Mouse (Mus musculus) heart, embryonic 13.5 days (tissue): ENCODE results near the gene Prph. TPM values are rescaled to one million over a fixed set of nuclear protein-coding genes. Genes with fewer than 3 reads are reported as not detected.

Experiments used
- ATAC-seq: fragments of 200-750 bp; cut with Nextera tagmentation; 2 replicates; pipeline ENCODE4 v1.8.0; 2017; ENCODE audit warnings: moderate TSS enrichment; ENCODE audit not compliant: insufficient number of reproducible peaks, low FRiP score, low TSS enrichment; ENCODE audit errors: extremely low read depth
- H3K27ac ChIP-seq: fragments of 300-500 bp; sonication (generic); replicated peaks from 2 replicates; pipeline ENCODE4 v1.5.1; 2015; ENCODE audit warnings: moderate library complexity, mild to moderate bottlenecking, inconsistent platforms
- H3K27me3 ChIP-seq: fragments of 300-500 bp; sonication (generic); replicated peaks from 2 replicates; pipeline ENCODE4 v1.6.1; 2015; ENCODE audit warnings: mild to moderate bottlenecking, inconsistent platforms
- H3K36me3 ChIP-seq: fragments of 300-500 bp; sonication (generic); 2 replicates; pipeline ENCODE4 v1.6.1; 2015; ENCODE audit warnings: mild to moderate bottlenecking, inconsistent platforms
- H3K4me1 ChIP-seq: fragments of 300-500 bp; sonication (generic); 2 replicates; pipeline ENCODE4 v1.6.1; 2015; ENCODE audit warnings: inconsistent platforms
- H3K4me2 ChIP-seq: fragments of 300-500 bp; sonication (generic); 2 replicates; pipeline ENCODE4 v1.6.1; 2015; ENCODE audit warnings: inconsistent platforms, mild to moderate bottlenecking, moderate library complexity
- H3K4me3 ChIP-seq: fragments of 300-500 bp; sonication (generic); 2 replicates; pipeline ENCODE4 v1.5.1; 2015; ENCODE audit warnings: moderate library complexity, mild to moderate bottlenecking, inconsistent platforms
- H3K9ac ChIP-seq: fragments of 300-500 bp; sonication (generic); 2 replicates; pipeline ENCODE4 v1.6.1; 2015; ENCODE audit warnings: inconsistent platforms, mild to moderate bottlenecking, moderate library complexity
- H3K9me3 ChIP-seq: fragments of 300-500 bp; sonication (generic); 2 replicates; pipeline ENCODE4 v1.6.1; 2016; ENCODE audit warnings: inconsistent platforms
- WGBS: fragments of 180-500 bp; shearing (Covaris S2); methylation state at CpG from one replicate; pipeline ENCODE4 v1.1.7; 2015; ENCODE audit warnings: mixed read lengths; 5-methylcytosine and 5-hydroxymethylcytosine counted together
- polyA plus RNA-seq: library from polyadenylated mRNA; unstranded; fragments of >200 nt; fragmentation: Nextera tagmentation; extraction: Ambion mirVana; gene quantifications from 2 replicates; pipeline ENCODE4 v1.2.1, GENCODE M21; 2015

Gene Prph
- polyA plus RNA-seq, 1 experiment from 2014 or later = 1.7 TPM

DNA sequence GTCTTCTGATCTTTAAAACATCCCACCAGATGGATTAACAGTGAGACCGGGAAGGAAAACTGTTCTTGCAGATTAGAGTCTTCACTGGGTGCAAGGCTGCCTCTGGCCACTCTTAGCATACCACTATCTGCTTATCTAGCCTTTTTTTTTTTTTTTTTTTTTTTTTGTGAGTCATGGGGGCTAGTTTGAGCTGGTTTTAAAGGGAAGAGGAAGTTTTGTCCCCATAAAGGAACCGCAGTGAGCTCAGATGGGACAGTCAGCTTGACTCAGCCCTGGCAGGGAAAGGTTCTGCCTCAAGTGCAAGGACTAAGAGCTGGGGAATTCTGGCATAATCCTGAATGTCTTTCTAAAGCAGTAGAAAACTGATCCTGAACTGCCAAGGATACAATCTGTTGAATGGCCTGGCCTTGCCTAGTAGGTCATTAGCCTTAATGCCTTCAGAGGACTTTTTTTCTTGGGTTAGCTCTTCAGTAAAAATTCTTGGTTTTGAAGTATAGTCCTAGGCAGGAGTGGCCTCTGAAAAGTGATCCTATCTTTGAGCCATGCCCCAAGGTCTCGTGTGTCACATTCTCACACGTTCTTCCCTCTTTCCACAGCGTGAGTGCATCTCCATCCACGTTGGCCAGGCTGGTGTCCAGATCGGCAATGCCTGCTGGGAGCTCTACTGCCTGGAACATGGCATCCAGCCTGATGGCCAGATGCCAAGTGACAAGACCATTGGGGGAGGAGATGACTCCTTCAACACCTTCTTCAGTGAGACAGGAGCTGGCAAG lies 21.3 kb upstream of the Prph start:
- H3K27me3 ChIP-seq = no peaks in the 10 kb centered on the region
- WGBS = 57% methylated on average over 7 of the region's 7 CpGs
- H3K4me3 ChIP-seq = peak overlapping the region; percentile 70
- H3K27ac ChIP-seq = peak overlapping the region; percentile 25
- H3K36me3 ChIP-seq = peaks cover 36% of the 10 kb centered on the region
- H3K9me3 ChIP-seq = no peaks in the 10 kb centered on the region
- H3K9ac ChIP-seq = peak overlapping the region; percentile 73; the same call in 1 of the 2 replicates
- H3K4me2 ChIP-seq = peak overlapping the region; percentile 79
- ATAC-seq = no peak
- H3K4me1 ChIP-seq = peaks cover 56% of the 10 kb centered on the region

DNA sequence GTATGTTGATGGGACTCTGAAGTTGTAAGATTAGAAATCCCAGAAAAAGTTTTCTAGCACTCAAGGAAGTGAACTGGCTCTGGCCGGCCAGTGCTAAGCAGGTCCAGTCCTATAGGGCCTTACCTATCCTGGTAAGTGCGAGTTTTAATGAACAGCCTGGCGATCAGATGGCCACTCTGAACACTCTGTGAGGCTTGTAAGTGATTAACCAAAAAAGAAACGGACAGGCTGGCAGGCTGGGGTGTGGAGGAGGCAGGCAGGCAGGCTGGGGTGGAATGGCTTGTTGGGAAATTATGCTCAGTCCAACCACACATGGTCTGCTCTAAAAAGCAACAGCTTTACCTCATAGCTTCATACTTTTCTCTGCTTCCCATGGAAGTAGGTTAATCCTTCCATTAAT lies 19.5 kb upstream of the Prph start:
- Histone ChIP-seq H3K27me3 (0 out of 2 replicates have a peak, but pooled peaks cover 4% of the 10 kb centered on the region), H3K4me3 (no peak overlapping the region), H3K36me3 (peaks cover 41% of the 10 kb centered on the region), H3K4me2 (no peak overlapping the region), H3K9me3 (no peaks in the 10 kb centered on the region), H3K4me1 (peaks cover 51% of the 10 kb centered on the region), H3K27ac (no peak overlapping the region), H3K9ac (no peak overlapping the region)
- no peak for ATAC-seq
- WGBS = 77% methylated on average over 4 of the region's 4 CpGs

DNA sequence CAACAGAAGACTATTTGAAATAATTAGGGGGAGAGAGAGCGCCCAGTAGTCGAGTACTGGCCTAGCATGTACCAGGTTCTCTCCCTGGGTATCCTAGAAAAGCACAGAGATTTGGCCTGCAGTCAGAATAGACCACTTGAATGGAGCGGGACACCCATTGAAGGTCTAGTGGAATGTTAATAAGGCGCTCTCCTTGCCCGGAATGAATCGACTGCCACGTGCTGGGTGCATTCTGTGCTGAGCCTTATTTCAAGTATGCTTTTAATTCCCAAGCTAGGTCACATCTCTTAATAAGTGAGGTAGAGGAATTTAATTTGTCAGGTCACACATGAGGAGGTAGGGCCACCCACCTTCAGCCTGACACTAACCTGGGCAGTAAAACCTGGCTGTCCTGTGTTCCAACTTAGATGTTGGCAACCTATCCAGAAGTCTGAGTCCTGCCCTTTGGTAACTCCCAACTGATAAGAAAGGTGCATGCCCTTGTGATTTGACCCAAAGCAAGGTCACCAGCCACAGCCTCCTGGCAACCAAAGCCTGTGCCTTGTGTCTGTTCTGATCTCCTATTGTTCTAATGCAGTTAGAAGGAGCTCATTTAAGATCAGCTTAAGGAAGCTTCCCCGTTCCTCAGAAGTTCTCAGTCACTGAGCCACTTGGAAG lies 18.6 kb upstream of the Prph start:
- peaks cover 51% of the 10 kb centered on the region for H3K4me1 ChIP-seq
- no peak overlapping the region for H3K4me3 ChIP-seq
- no peaks in the 10 kb centered on the region for H3K9me3 ChIP-seq
- peaks cover 41% of the 10 kb centered on the region for H3K36me3 ChIP-seq
- H3K4me2 ChIP-seq = no peak overlapping the region
- 0 out of 2 replicates have a peak, but pooled peaks cover 4% of the 10 kb centered on the region for H3K27me3 ChIP-seq
- ATAC-seq = no peak
- peak overlapping the region; percentile 24; the same call in 1 of the 2 replicates for H3K27ac ChIP-seq
- H3K9ac ChIP-seq = no peak overlapping the region
- 55% methylated on average over 8 of the region's 8 CpGs for WGBS

GRCm38 (mm10) chr15:99038025-99038424 lies 16.9 kb upstream of the Prph start:
- Histone ChIP-seq H3K9ac (no peak overlapping the region), H3K4me2 (no peak overlapping the region), H3K9me3 (no peaks in the 10 kb centered on the region), H3K27ac (no peak overlapping the region), H3K36me3 (peaks cover 41% of the 10 kb centered on the region), H3K27me3 (0 out of 2 replicates have a peak, but pooled peaks cover 4% of the 10 kb centered on the region), H3K4me1 (peaks cover 38% of the 10 kb centered on the region), H3K4me3 (no peak overlapping the region)
- ATAC-seq = no peak
- WGBS = 88% methylated on average over 1 of the region's 1 CpGs

- ATAC-seq = no peak
- Histone ChIP-seq H3K4me2 (no peak overlapping the region), H3K4me1 (peaks cover 30% of the 10 kb centered on the region), H3K27ac (no peak overlapping the region), H3K9ac (no peak overlapping the region), H3K36me3 (peaks cover 41% of the 10 kb centered on the region), H3K27me3 (0 out of 2 replicates have a peak, but pooled peaks cover 4% of the 10 kb centered on the region), H3K4me3 (no peak overlapping the region), H3K9me3 (no peaks in the 10 kb centered on the region)
- WGBS = 87% methylated on average over 5 of the region's 5 CpGs
Observed at GRCm38 (mm10) chr15:99038797-99039196, 16.2 kb upstream of the Prph start.

DNA sequence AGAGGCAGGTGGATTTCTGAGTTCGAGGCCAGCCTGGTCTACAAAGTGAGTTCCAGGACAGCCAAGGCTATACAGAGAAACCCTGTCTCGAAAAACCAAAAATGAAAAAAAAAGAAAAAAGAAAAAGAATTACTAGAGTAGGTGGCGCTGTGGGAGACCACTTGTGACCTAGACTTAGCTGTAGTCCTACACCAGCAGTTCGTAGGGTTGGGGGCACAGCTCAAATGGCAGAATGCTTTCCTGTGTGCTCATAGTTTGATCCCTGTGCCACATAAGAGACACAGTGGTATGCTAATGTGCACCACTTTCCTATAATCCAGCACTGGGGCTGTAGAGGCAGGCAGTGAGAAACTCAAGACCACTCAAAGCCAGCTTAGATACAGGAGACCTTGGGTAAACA lies 15.7 kb upstream of the Prph start:
- H3K9ac ChIP-seq = no peak overlapping the region
- no peak overlapping the region for H3K4me3 ChIP-seq
- H3K36me3 ChIP-seq = peaks cover 41% of the 10 kb centered on the region
- 72% methylated on average over 4 of the region's 4 CpGs for WGBS
- H3K27me3 ChIP-seq = 0 out of 2 replicates have a peak, but pooled peaks cover 4% of the 10 kb centered on the region
- no peak overlapping the region for H3K27ac ChIP-seq
- peaks cover 28% of the 10 kb centered on the region for H3K4me1 ChIP-seq
- H3K4me2 ChIP-seq = no peak overlapping the region
- H3K9me3 ChIP-seq = no peaks in the 10 kb centered on the region
- ATAC-seq = no peak

DNA sequence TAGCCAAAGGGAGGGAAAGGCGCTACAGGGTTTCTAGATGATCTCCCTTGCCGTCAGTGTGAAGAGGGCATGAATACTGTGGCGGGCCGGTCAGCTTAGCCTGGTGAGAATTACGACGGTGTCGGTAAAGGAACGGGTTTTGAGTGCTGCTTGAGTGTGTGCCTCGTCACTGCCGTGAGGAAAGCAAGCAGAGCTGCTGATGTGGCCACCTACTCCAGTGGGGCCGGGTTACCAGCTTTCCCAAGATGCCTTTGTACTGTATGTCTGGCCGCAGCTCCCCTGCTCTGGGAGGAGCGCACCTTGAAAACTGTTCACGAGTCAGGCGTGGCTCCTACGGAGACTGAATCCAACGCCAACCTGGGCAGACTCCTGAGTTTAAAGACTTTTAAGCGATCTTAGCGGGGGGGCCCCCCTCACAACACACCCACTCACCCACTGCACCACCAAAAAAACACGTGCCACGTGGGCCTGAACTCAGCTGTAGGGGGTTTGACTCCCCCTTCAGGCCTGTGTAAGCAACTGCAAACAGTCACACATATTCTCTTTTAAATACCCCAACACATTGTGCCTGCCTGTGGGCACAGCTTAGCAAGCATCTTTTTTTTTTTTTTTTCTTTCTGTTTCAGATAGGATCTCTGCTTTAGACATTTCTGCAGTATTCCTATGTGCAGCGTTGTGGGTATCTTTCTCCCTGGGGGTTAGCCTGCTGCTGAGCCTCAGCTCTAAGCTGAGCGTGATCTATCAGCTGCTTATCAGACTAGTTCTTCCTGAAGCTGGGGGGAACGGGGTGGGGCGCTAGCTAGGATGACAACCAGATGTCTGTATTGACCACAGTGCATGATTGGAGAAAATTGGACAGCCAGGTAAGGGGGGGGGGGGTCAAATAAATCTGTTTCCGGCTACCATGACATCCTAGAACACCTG lies 14.7 kb upstream of the Prph start:
- Histone ChIP-seq H3K4me1 (peaks cover 34% of the 10 kb centered on the region), H3K27me3 (0 out of 2 replicates have a peak, but pooled peaks cover 4% of the 10 kb centered on the region)
- no peak for ATAC-seq

GRCm38 (mm10) chr15:99040920-99041856 lies 13.8 kb upstream of the Prph start:
- no peaks in the 10 kb centered on the region for H3K9me3 ChIP-seq
- 55% methylated on average over 21 of the region's 21 CpGs for WGBS
- no peak overlapping the region for H3K4me2 ChIP-seq
- H3K4me1 ChIP-seq = peaks cover 28% of the 10 kb centered on the region
- H3K27ac ChIP-seq = no peak overlapping the region
- 0 out of 2 replicates have a peak, but pooled peaks cover 5% of the 10 kb centered on the region for H3K27me3 ChIP-seq
- H3K36me3 ChIP-seq = peaks cover 22% of the 10 kb centered on the region
- peak overlapping the region; percentile 24 for H3K9ac ChIP-seq
- no peak for ATAC-seq
- no peak overlapping the region for H3K4me3 ChIP-seq

More for the DNA sequence above, 14.7 kb upstream of the Prph start:
- WGBS = 54% methylated on average over 26 of the region's 26 CpGs
- Histone ChIP-seq H3K36me3 (peaks cover 32% of the 10 kb centered on the region), H3K27ac (no peak overlapping the region), H3K9ac (peak overlapping the region; percentile 24; the same call in 1 of the 2 replicates), H3K4me2 (no peak overlapping the region), H3K4me3 (no peak overlapping the region), H3K9me3 (no peaks in the 10 kb centered on the region)

DNA sequence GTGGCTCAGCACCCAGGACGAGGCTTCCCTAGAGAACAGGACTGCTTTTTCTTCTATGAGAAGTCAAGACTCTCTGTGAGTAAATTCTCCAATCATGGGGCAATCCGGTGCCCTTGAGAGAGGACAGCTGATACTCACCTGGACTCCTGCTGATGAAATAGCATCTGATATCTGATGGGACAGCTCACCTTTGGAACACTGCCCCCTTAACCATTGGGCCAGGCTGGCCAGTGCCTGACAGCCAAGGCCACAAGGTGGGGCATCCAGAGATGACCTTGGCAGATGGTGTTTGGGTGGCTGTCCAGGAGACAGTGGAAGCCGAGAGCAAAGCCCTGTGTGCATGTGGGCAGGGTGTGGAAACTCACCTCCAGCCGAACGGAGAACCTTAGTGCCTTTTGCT lies 12.6 kb upstream of the Prph start:
- no peak overlapping the region for H3K9ac ChIP-seq
- no peak overlapping the region for H3K4me2 ChIP-seq

GRCm38 (mm10) chr15:99044854-99045253 lies 10.1 kb upstream of the Prph start:
- peaks cover 22% of the 10 kb centered on the region for H3K4me1 ChIP-seq
- H3K9me3 ChIP-seq = no peaks in the 10 kb centered on the region
- H3K27ac ChIP-seq = no peak overlapping the region
- peaks cover 20% of the 10 kb centered on the region; the same call in 1 of the 2 replicates for H3K27me3 ChIP-seq
- 41% methylated on average over 3 of the region's 3 CpGs for WGBS
- no peak overlapping the region for H3K9ac ChIP-seq
- no peak overlapping the region for H3K4me3 ChIP-seq
- H3K36me3 ChIP-seq = no peaks in the 10 kb centered on the region
- H3K4me2 ChIP-seq = no peak overlapping the region
- no peak for ATAC-seq

More for the DNA sequence above, 12.6 kb upstream of the Prph start:
- H3K4me3 ChIP-seq = no peak overlapping the region
- 78% methylated on average over 5 of the region's 5 CpGs for WGBS
- peaks cover 15% of the 10 kb centered on the region for H3K36me3 ChIP-seq
- H3K4me1 ChIP-seq = peaks cover 22% of the 10 kb centered on the region
- no peak overlapping the region for H3K27ac ChIP-seq
- 0 out of 2 replicates have a peak, but pooled peaks cover 13% of the 10 kb centered on the region for H3K27me3 ChIP-seq
- H3K9me3 ChIP-seq = no peaks in the 10 kb centered on the region
- ATAC-seq = no peak
